Mouse (Mus musculus): ENCODE data around the gene Ssbp3.

The Ssbp3 gene

GRCm38 (mm10) chr4:107009548-107009947 lies 99.0 kb downstream of the Ssbp3 start:
- DNase-seq (ENCODE audit: low spot score in 2 of 2) = no peak

DNA sequence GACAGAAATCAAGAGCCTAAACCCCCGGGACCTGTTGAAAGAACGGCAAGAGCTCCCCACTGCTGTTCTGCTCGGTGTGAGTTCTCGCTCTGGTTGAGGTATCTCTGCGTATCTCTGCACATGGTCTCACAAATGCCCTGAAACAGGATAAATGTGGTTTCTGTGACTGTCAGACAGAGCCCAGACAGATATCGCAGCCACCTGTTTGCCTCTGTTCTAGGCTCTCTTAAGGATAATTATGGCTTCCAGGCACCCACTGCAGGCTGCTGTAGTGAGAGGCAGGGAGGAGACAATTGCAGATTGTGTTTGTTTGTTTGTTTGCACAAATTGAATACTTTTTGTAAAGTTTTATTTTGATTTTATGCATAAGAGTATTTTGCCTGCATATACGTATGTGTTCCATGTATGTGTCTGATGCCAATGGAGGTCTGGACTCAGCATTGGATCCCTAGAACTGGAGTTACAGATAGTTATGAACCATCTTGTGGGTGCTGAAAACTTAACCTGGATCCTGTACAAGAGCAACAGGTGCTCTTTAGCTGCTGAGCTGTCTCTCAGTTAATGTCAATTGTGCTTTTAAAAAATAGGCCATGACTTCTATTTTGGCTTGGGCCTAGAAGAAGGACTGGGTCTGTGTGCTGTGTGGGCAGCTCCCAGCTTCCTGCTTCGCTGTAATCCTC lies 101.0 kb downstream of the Ssbp3 start:
- no peak for DNase-seq (ENCODE audit: low spot score in 2 of 2)

- DNase-seq (ENCODE audit: low spot score in 2 of 2) = no peak
Measured at GRCm38 (mm10) chr4:107012005-107012478, 101.5 kb downstream of the Ssbp3 start.

DNA sequence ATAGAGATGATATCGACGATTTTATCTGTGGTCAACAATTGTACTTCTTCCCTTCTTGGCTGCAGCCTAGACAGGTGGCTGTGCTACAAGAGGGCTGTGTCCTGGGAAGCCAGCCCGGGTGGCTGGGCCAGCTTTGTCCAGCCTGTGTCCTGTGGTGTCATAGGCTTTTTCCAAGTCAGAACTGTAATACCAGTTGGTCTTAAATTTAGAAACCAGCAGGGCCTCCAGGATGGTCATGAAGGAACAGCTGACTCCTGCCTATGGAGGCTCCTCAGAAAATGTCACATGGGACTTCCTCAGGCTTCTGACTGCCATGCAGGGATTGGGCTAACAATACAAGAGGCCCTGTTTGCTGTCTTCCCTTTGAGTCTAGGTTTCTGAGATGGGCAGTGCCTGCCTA lies 102.1 kb downstream of the Ssbp3 start:
- no peak for DNase-seq (ENCODE audit: low spot score in 2 of 2)

- DNase-seq (ENCODE audit: low spot score in 2 of 2) = no peak
Measured at GRCm38 (mm10) chr4:107013119-107013816, 102.8 kb downstream of the Ssbp3 start.

DNA sequence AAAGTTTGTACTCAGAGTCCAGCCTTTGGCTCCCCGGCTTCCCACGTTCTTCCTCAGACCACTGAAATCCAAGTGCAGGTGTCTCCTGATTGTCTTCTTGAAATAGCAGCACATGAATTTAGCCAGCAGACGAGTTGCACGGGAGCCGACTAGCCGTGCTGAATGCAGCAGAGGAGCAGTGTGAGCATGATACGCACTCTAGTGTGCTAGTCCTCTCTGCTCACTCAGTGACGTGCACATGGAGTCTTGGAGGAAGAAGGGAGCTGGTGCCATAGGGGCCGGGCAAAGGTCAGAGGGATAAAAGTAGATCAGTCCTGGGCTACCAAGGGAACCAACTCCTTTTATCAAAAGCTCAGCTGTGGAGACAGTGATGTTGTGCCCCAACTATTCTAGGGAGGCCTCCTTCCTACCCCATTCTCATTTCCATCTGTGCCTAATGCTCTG lies 103.3 kb downstream of the Ssbp3 start:
- DNase-seq (ENCODE audit: low spot score in 2 of 2) = no peak

DNA sequence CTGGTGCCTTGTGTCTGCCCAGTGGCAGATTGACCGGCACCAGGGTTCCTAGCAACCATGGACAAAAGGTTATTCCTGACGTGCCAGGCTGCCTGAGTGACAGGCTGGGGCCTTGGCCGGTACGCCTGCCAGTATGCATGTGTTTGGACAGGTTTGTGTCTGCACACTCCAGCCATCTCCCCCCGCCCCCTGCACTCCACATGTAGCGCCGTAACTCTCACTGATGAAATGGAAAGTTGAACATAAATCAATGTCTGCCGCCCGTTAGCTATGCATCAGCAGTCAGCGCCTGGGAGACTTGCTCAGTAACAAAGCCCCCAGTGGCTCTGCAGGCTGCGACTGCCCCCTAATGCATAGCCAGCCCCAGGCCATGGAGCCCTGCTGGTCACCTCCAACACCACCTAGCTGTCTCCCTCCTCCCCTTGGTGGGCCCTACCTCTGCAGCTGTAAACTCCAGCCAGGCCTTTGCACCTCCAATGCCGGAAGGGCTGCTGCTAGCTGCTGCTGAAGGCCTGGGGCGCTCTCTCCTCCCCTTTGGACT lies 105.5 kb downstream of the Ssbp3 start:
- no peak for DNase-seq (ENCODE audit: low spot score in 2 of 2)

DNA sequence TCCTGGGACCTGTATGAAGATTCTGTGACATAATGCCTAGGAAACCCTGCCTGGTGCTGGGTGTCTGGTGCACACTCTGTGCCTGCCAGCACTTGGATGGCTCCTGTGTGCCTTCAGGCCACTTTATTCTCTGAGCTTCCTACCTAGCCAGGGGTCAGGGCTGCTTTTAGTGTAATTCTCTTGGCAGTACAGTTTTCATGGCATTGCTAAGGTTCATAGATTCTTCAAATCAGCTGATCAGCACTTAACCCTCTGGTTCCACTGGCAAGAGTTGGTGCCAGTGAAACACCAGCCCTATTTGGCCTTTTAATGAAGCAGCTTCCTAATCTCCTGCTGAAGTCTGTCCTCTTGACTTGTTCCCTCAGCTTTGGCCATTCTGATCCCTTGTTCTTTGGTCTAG lies 106.8 kb downstream of the Ssbp3 start:
- no peak for DNase-seq (ENCODE audit: low spot score in 2 of 2)

DNA sequence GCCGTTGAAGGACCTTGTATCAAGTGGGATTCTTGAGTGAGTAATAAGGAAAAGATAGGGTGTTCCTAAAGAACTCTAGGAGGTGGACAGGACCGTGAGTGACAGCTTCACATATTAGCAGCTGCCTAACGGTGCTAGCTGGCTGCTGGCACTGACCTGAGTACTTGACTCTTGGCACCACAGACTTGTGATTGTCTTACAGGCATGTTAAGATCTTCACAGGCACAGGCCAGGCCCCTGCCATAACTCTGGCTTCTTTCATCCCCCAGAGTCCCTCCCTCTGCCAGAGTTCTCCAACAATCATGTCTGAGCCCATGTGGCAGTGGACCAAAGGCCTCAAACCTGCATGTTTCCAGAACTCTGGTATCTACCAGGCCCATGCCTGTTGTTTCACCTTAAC lies 108.0 kb downstream of the Ssbp3 start:
- no peak for DNase-seq (ENCODE audit: low spot score in 2 of 2)

DNA sequence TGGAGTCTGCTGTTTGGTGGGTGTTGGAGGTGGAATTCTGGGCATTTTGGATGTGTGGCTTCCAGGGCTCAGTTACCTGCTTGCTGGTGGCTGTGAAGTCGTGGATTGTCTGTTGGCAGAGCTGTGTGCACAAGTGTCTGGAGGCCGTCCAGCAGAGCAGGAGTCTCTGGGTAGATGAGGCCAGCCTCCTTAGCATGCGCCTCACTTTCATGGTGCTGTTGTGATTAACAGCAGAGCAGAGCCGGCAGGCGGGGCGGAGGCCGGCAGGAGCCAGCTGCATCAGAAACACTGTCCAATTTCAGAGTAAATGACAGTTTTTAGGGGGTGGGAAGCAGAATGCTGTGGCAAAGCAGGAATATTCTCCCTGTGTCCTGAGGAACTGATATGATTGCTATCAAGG lies 108.5 kb downstream of the Ssbp3 start:
- DNase-seq (ENCODE audit: low spot score in 2 of 2) = no peak

- DNase-seq (ENCODE audit: low spot score in 2 of 2) = no peak
Measured at GRCm38 (mm10) chr4:107020287-107021000, 109.9 kb downstream of the Ssbp3 start.

DNA sequence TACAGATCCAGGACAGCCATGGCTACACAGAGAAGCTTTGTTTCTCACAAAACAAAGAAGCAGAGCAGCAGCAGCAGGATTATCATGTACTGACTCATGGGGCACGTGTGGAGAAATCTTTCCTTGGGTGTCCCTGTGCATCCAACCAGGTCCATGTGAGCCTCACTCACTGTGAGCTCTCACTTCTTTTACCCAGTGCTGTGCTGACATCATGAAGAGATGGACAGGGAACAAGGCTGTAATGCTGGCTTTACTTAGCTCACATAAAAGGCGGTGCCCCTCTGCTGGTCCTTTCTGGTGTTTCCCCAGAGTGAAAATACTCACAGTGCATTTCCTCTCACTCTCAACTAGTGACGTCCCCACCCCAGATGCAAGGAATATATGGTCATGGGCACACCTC lies 111.0 kb downstream of the Ssbp3 start:
- no peak for DNase-seq (ENCODE audit: low spot score in 2 of 2)

- no peak for DNase-seq (ENCODE audit: low spot score in 2 of 2)
Measured at GRCm38 (mm10) chr4:107024899-107025298, 114.4 kb downstream of the Ssbp3 start.

DNA sequence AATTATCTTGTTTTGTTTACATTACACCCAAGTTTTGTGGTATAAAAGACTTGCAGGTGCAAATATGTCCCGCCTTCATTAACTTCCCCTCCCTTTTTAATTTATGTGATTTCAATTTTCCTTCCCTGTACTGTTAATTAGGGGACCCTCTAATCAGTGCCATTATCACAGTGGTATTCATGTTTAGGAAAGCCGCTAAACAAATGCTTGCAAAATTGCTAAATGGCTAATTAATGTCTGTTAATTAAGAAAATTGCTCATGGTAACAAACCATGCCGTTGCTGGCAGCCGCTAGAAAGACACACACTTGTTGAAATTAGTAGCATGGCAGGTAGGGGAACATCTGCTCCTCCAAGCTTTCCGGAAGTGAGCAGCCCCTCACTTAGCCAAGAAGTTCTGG lies 114.9 kb downstream of the Ssbp3 start:
- no peak for DNase-seq (ENCODE audit: low spot score in 2 of 2)

DNA sequence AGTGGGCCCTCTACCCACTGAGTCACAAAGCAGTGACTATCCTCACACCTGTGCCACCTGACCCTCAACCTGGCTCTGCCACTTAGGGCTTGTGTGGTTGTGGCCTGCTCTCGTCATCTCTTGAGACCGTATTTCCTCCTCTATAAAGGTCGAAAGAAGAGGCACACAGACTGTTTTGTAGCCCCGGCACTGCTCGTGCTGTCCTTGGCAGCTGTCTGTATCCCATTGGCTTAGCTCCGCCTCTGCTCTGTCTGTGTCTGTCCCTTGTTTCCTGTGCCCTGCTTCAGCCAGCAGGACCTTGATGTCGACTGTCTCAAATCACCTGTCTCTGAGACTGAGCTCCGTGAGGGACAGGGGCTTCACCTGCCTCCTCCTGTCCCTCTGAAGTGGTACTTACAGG lies 116.0 kb downstream of the Ssbp3 start:
- no peak for DNase-seq (ENCODE audit: low spot score in 2 of 2)

- DNase-seq (ENCODE audit: low spot score in 2 of 2) = no peak
Measured at GRCm38 (mm10) chr4:107035689-107036088, 125.2 kb downstream of the Ssbp3 start.

- DNase-seq (ENCODE audit: low spot score in 2 of 2) = no peak
Measured at GRCm38 (mm10) chr4:107036985-107037384, 126.5 kb downstream of the Ssbp3 start.

DNA sequence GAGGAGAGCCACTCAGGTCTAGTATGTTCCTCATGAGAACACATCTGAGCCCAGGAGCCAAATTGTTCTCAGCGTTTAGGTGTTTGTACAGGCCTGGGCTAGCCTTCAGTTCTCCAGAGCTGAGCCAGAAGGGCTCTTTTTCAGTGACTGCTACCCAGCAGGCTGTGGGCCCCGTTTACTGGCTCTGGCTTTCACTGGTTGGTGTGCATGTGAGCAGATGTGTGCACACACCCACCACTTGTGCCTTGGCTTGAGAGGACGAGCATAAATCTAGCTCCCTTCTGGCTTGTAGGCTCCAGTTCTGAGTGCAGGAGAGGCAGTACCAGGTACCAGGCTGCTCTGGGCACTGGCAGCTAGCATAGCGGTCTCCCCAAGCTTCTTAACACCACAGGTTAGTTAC lies 127.8 kb downstream of the Ssbp3 start:
- DNase-seq (ENCODE audit: low spot score in 2 of 2) = no peak

DNA sequence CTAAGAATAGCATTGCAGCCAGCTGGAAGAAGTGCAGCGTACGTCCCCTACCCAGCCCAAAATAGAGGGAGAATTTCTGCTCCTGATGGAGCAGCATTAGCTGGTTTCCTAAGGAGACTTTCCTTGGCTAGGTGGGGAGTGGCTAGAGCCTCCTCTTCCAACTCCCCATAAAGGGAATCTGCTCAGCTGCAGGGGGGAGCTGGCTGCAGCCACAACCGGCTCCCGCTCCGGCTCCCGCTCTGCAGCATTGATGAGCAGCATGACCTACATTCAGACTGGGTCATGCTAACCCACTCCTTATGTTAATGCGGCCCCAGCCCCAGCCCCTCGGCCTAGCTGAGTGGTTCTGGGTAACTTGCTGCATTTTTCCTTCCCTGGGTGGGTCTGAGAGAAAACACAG lies 128.8 kb downstream of the Ssbp3 start:
- no peak for DNase-seq (ENCODE audit: low spot score in 2 of 2)

DNA sequence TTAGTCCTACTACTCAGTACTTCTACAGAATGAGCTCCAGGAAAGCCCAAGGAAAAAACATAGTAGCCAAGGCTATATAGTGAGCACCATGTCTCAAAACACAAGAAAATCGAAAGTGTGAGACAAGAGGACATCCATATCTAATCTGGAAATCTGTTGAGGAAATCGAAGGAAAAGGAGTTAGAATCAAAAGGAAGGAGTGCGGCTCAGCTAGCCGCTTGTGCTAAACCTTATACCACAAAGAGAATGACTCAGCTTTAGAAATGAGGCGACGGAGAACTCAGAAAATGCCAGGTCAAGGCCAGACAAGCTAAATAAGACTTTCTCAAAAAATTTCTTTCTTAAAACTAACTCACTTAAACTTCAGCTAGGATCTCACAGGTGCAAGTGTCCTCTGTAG lies 131.8 kb downstream of the Ssbp3 start:
- DNase-seq (ENCODE audit: low spot score in 2 of 2) = no peak

DNA sequence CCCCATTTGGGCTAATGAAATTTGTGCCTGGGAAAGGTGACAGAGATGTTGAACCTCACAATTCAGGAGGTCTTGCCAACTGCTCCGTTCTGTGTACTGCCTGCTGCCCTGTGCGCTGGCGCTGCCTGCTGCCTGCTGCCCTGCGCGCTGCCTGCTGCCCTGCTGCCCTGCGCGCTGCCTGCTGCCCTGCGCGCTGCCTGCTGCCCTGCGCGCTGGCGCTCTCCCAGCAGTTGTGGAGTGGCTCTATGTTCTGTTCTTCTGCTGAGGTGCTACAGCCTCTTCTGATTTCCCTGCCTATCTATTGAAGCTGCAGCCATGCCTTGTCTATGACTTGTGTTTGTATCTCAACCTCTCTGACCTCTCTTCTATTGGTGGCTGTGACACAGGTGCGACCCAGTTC lies 134.7 kb downstream of the Ssbp3 start:
- no peak for DNase-seq (ENCODE audit: low spot score in 2 of 2)

GRCm38 (mm10) chr4:107047806-107048205 lies 137.3 kb downstream of the Ssbp3 start:
- no peak for DNase-seq (ENCODE audit: low spot score in 2 of 2)

Data from frontal cortex, postnatal 14 days (tissue).